Mouse (Mus musculus) small intestine, adult 2 months (tissue): ENCODE measurements around the gene Rplp0. TPM values are rescaled to one million over a fixed set of nuclear protein-coding genes. Genes with fewer than 3 reads are reported as not detected.
"Not testable (repeated sequence)": the region's sequence is repeated elsewhere in the genome, so short reads cannot be mapped to it uniquely, and the experiment has no call there.

ENCODE experiments used
- H3K27ac ChIP-seq: fragments of 200-500 bp; 2 replicates; pipeline ENCODE4 v1.5.1; 2012; ENCODE audit warnings: low read depth, low read length, control low read depth, inconsistent platforms; ENCODE audit not compliant: insufficient read depth
- H3K27me3 ChIP-seq: fragments of 200-500 bp; 2 replicates; pipeline ENCODE4 v1.6.1; 2012; ENCODE audit warnings: mild to moderate bottlenecking, moderate library complexity, low read length, inconsistent platforms; ENCODE audit not compliant: control insufficient read depth, insufficient read depth
- H3K36me3 ChIP-seq: fragments of 200-500 bp; 2 replicates; pipeline ENCODE4 v1.6.1; 2012; ENCODE audit warnings: mild to moderate bottlenecking, low read length, control low read depth, inconsistent platforms; ENCODE audit not compliant: control insufficient read depth, insufficient read depth
- H3K4me1 ChIP-seq: fragments of 200-500 bp; 2 replicates; pipeline ENCODE4 v1.6.1; 2012; ENCODE audit warnings: low read length, inconsistent platforms, mixed read lengths; ENCODE audit not compliant: control insufficient read depth, insufficient read depth, insufficient read length
- H3K4me3 ChIP-seq: fragments of 200-500 bp; 2 replicates; pipeline ENCODE4 v1.5.1; 2012; ENCODE audit warnings: low read depth, mild to moderate bottlenecking, control low read depth, inconsistent platforms, low read length, moderate library complexity
- CTCF ChIP-seq: fragments of 200-500 bp; IDR thresholded peaks from 2 replicates; pipeline ENCODE4 v1.5.1; 2012; ENCODE audit warnings: low read depth, mild to moderate bottlenecking, control low read depth, inconsistent platforms, low read length, moderate library complexity, mixed read lengths; ENCODE audit not compliant: insufficient replicate concordance, insufficient read length; ENCODE audit errors: extremely low read depth
- POLR2A ChIP-seq: fragments of 200-500 bp; IDR thresholded peaks from 2 replicates; pipeline ENCODE4 v1.6.1; 2012; ENCODE audit warnings: low read depth, mild to moderate bottlenecking, control low read depth, inconsistent platforms, low read length, moderate library complexity
- WGBS: fragments of 180-500 bp; shearing (Covaris S2); methylation state at CpG from one replicate; pipeline ENCODE4 v1.1.7; 2018; 5-methylcytosine and 5-hydroxymethylcytosine counted together
- polyA plus RNA-seq: library from polyadenylated mRNA; depleted of rRNA; stranded (reverse); fragments of >200 nt; gene quantifications from 2 replicates; pipeline ENCODE4 v1.2.3, GENCODE M21; 2012

Gene Rplp0
- polyA plus RNA-seq, 1 experiment: 2,017 TPM

DNA sequence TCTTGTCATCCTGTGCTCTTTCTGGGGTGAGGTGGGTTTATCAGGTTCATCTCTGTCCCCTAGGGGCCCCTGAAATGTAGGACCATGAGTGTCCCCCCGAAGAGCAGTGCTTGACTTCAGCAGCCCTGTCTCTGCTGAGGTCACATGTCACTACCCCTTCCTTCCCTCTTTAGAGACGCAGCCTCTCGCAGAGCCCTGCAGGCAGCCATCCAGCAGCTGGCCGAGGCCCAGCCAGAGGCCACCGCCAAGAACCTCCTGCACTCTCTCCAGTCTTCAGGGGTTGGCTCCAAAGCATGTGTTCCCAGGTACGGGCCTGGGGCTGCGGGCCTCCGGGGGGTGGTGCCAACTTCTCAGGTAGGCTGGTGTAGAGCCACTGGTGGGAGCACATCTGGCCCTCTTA is 15.7 kb downstream of the Rplp0 start:
- 81% methylated on average over 8 of the region's 8 CpGs for whole genome bisulfite sequencing
- Histone ChIP-seq H3K4me1 (no peaks in the 10 kb centered on the region), H3K27ac (no peak overlapping the region), H3K36me3 (peaks cover 66% of the 10 kb centered on the region), H3K27me3 (no peaks in the 10 kb centered on the region), H3K4me3 (no peak overlapping the region)
- no peak for TF ChIP-seq POLR2A
- TF ChIP-seq CTCF: no peak

DNA sequence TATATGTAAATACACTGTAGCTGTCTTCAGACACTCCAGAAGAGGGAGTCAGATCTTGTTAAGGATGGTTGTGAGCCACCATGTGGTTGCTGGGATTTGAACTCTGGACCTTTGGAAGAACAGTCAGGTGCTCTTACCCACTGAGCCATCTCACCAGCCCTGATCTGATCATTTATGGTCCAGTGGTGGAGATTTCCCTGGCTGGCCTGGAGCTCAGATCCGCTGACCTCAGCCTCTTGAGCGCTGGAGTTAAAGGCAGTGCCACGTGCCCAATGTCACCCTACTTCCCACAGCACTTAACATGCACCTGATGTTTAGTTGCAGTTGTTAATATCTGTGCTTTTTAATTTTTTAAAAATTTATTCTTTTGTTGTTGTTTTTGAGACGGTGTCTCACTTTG is 18.4 kb downstream of the Rplp0 start:
- H3K4me1 ChIP-seq, H3K4me3 ChIP-seq, H3K27me3 ChIP-seq, H3K27ac ChIP-seq: not testable (repeated sequence)
- peaks cover 82% of the 10 kb centered on the region for H3K36me3 ChIP-seq
- WGBS: 96% methylated on average over 4 of the region's 4 CpGs

DNA sequence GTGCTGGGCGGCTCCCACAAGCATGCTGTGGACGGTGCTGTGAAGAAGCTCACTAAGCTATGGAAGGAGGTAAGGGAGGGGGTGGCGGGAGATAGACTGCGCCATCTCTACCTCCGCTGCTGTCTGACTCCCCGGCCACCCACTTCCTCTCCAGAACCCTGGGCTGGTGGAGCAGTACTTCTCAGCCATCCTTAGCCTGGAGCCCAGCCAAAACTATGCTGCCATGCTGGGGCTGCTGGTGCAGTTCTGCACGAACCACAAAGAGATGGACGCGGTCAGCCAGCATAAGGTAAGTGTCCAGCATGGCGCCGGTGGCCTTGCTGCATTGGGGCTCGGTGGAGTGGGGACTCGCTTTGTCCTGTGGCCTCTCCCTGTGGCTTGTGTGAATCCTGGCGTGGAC is 19.7 kb downstream of the Rplp0 start:
- no peak for TF ChIP-seq CTCF
- TF ChIP-seq POLR2A: no peak
- no peak overlapping the region for H3K4me3 ChIP-seq
- 96% methylated on average over 14 of the region's 14 CpGs for WGBS
- H3K27ac ChIP-seq: no peak overlapping the region
- H3K27me3 ChIP-seq: no peaks in the 10 kb centered on the region
- H3K36me3 ChIP-seq: peaks cover 86% of the 10 kb centered on the region
- H3K4me1 ChIP-seq: no peaks in the 10 kb centered on the region

DNA sequence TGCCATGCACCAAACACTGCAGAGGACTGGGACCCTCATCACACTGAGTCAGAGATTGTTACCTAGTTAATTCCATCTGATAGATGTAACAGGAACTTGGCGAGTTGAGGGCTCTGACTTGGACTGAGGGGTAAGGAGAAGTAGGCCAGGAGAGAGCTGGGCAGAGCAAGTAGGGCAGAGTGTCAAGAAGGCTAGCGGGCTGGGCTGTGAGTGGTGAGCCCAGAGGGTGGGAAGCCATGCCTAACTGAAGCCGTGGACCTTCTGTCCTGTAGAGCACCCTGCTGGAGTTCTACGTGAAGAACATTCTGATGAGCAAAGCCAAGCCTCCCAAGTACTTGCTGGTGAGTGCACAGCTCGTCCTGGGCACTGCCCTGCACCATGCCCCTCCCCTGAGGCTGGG is 20.1 kb downstream of the Rplp0 start:
- H3K4me3 ChIP-seq: no peak overlapping the region
- no peaks in the 10 kb centered on the region for H3K4me1 ChIP-seq
- H3K27me3 ChIP-seq: no peaks in the 10 kb centered on the region
- TF ChIP-seq CTCF: no peak
- TF ChIP-seq POLR2A: no peak
- peaks cover 85% of the 10 kb centered on the region for H3K36me3 ChIP-seq
- WGBS: 94% methylated on average over 5 of the region's 5 CpGs
- no peak overlapping the region for H3K27ac ChIP-seq

DNA sequence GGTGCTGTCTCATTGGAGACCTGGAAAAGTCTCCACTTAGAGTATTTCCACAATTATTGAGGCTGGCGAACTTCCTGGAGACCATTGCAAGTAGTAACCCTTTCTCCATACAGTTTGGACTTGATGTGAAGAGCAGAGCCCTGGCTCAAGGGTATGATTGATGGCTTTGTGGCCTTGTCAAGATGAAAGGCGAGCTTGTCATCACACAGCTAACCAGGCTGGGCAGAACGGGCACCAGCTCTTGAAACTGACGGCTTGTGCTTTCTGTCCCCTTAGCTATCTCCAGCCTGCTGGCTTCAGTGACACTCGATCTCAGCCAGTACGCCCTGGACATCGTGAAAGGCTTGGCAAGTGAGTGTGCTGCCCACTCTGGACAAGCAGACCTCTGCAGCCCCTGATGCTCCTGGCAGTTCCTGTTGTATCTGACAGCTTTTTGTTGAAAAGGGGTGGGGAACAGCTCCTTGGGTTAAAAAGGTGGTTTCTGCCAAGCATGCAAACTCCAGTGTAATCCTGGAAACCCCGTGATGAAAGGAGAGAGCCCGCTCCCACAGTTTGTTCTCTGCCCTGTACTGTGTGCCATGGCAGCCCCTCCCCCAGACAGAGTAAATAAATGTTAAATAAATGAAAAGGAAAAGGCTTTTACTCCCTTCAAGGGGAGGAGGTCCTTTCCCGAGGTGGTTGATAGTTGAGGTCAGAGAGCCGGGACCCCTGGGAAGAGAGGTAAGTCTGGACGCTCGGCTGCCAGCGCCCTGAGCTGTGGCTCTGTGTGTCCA is 21.1 kb downstream of the Rplp0 start:
- Histone ChIP-seq H3K27ac (no peak overlapping the region), H3K4me3 (no peak overlapping the region), H3K27me3 (no peaks in the 10 kb centered on the region), H3K36me3 (peaks cover 85% of the 10 kb centered on the region), H3K4me1 (no peaks in the 10 kb centered on the region)
- TF ChIP-seq CTCF: no peak
- no peak for TF ChIP-seq POLR2A
- WGBS: 89% methylated on average over 14 of the region's 14 CpGs

DNA sequence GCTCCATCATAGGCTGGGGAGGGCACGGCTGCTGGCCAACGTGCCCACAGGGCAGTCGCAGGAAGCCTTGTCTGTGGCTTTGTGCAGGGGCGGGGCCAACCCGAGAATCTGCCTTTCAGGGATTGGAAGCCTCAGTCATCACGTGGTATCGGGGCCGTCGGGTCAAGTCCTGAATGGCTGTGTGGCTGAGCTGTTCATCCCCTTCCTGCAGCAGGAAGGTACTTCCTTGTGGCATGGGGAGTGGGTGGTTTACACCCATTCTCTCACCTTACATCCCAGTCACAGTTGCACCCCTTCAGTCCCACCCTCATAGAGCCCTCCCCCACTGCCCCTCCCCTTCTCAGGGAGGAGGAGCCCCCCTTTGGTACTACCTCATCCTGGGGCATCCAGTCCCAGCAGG is 22.4 kb downstream of the Rplp0 start:
- H3K4me3 ChIP-seq: no peak overlapping the region
- WGBS: 96% methylated on average over 9 of the region's 9 CpGs
- TF ChIP-seq CTCF: no peak
- TF ChIP-seq POLR2A: no peak
- H3K27me3 ChIP-seq: no peaks in the 10 kb centered on the region
- no peak overlapping the region for H3K27ac ChIP-seq
- H3K36me3 ChIP-seq: peaks cover 82% of the 10 kb centered on the region
- H3K4me1 ChIP-seq: no peaks in the 10 kb centered on the region

DNA sequence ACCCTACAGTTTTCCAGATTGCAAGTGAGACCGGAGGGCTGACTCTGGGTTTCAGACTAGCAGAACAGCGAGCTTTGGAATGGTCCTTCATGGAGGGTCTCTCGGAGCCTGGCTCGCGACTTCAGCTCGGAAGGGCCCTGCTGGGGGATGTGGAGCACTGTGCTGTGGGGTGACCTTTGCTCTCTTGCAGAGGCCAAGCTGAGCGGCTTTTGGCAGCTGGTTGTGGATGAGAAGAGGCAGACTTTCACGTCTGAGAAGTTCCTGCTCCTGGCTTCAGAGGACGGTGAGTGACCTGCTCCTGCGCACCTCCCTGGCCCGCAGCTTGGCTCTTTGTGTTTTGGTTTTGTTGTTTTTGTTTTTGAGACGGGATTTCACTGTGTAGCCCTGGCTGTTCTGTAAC is 26.3 kb downstream of the Rplp0 start:
- no peak overlapping the region for H3K4me3 ChIP-seq
- H3K27me3 ChIP-seq: no peaks in the 10 kb centered on the region
- peaks cover 75% of the 10 kb centered on the region for H3K36me3 ChIP-seq
- H3K27ac ChIP-seq: no peak overlapping the region
- H3K4me1 ChIP-seq: no peaks in the 10 kb centered on the region
- TF ChIP-seq CTCF: no peak
- no peak for TF ChIP-seq POLR2A
- WGBS: 76% methylated on average over 12 of the region's 12 CpGs

DNA sequence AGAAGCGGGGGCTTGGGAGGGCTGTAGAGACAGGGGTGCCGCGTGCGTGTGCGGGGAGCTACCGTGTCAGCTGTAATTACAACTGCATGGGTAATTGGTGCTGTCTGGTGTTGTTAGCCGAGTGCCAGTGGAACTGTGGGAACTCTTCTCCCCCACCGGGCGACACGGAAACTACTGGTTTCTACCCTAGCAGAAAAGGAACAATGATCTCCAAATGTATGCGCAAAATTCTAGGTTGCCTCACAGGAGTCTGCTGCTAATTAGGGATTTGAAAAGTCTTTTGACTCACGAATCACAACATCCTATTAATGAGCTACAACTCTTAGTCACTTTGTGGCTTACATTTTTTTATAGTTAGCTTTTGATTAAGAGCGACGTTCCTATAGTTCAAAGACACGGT is 26.9 kb downstream of the Rplp0 start:
- Histone ChIP-seq H3K36me3 (peaks cover 75% of the 10 kb centered on the region), H3K27ac (no peak overlapping the region), H3K27me3 (no peaks in the 10 kb centered on the region), H3K4me3 (no peak overlapping the region), H3K4me1 (no peaks in the 10 kb centered on the region)
- no peak for TF ChIP-seq POLR2A
- TF ChIP-seq CTCF: no peak
- WGBS: 96% methylated on average over 15 of the region's 15 CpGs
